In genomic region chr5:120793043-120793442, GRCm38 (mm10) we compare ENCODE assay signal across 10 mouse cellular contexts. TPM values are rescaled to one million over a fixed set of nuclear protein-coding genes. Genes with fewer than 3 reads are reported as not detected.
A peak's percentile ranks its signal among the peaks of the same experiment; 100 is the strongest.
DNase-seq lines count a peak whose midpoint lies in the region; ATAC-seq and TF ChIP-seq lines count a peak whose summit lies in the region.
"Had no signal": no experiment of that assay in that cellular context is flagged by ENCODE, and none has a peak within 500 bp of the region (broad histone marks: within the 10 kb centered on the region; RNA-seq: fewer than 3 reads in every experiment).

No protein-coding gene starts in this region.

- no peak overlapping the region for H3K27ac ChIP-seq in heart, postnatal 0 days (ENCODE audit: low read depth)
- no peak overlapping the region for H3K27ac ChIP-seq in heart, embryonic 11.5 days (ENCODE audit: low read depth, low read length)
- H3K27ac ChIP-seq: embryonic facial prominence, embryonic 12.5 days had no signal

- ATAC-seq in heart, postnatal 0 days (ENCODE audit: insufficient read depth, low read depth) = 0 out of 2 replicates have a peak, but pooled peaks have one; percentile 14
- no peak for ATAC-seq in heart, embryonic 11.5 days (replicated peaks; ENCODE audit: insufficient number of reproducible peaks, low FRiP score, low TSS enrichment)
- ATAC-seq in Patski = peak; percentile 23

- H3K36me3 ChIP-seq in heart, postnatal 0 days (replicated peaks; ENCODE audit: control insufficient read depth, insufficient read depth, low read length) = no peaks in the 10 kb centered on the region
- H3K36me3 ChIP-seq in heart, embryonic 11.5 days (ENCODE audit: control insufficient read depth, insufficient read depth, low read length) = no peaks in the 10 kb centered on the region
- H3K36me3 ChIP-seq: embryonic facial prominence, embryonic 12.5 days had no signal

- DNase-seq in heart, postnatal 0 days (ENCODE audit: low spot score) = no peak
- DNase-seq in A20 (ENCODE audit: low read depth, low spot score) = peak; percentile 53
- no peak for DNase-seq in Patski (ENCODE audit: low read depth, low spot score)
- peak; percentile 67 for DNase-seq in embryo, embryonic 10 days (ENCODE audit: low spot score)
- DNase-seq in layer of hippocampus, adult 11-12 months (ENCODE audit: low spot score) = peak; percentile 63
- peak; percentile 51 for DNase-seq in mesoderm, embryonic 11.5 days (ENCODE audit: low read depth, low spot score)
- peak; percentile 52 for DNase-seq in thymus, postnatal 14 days

- H3K27me3 ChIP-seq in heart, postnatal 0 days (ENCODE audit: control insufficient read depth, insufficient read depth, low read length) = 0 out of 2 replicates have a peak, but pooled peaks cover 3% of the 10 kb centered on the region
- 0 out of 2 replicates have a peak, but pooled peaks cover 2% of the 10 kb centered on the region for H3K27me3 ChIP-seq in heart, embryonic 11.5 days (ENCODE audit: control insufficient read depth, insufficient read depth, low read length)
- H3K27me3 ChIP-seq in Patski = no peaks in the 10 kb centered on the region
- H3K27me3 ChIP-seq: embryonic facial prominence, embryonic 12.5 days had no signal

- TF ChIP-seq EP300 in heart, postnatal 0 days (IDR thresholded peaks at IDR 0.05; ENCODE audit: low read depth) = no peak

- TF ChIP-seq CTCF in heart, postnatal 0 days (IDR thresholded peaks at IDR 0.05; ENCODE audit: low read depth) = peak; percentile 68
- TF ChIP-seq CTCF in Patski (IDR thresholded peaks at IDR 0.05) = peak; percentile 85

- no peaks in the 10 kb centered on the region for H3K9me3 ChIP-seq in heart, postnatal 0 days (replicated peaks; ENCODE audit: control insufficient read depth, low read length)
- H3K9me3 ChIP-seq in heart, embryonic 11.5 days (replicated peaks; ENCODE audit: control insufficient read depth, low read length) = no peaks in the 10 kb centered on the region
- H3K9me3 ChIP-seq: embryonic facial prominence, embryonic 12.5 days had no signal

- CTCF ChIA-PET in Patski (lab: Charles Lee) = interaction anchor here (1.1 to 1.4 kb wide), 3 partner anchors 43 to 63 kb away, joined by 3 to 4 read pairs (median 3); no protein-coding TSS in a partner anchor

- WGBS in heart, postnatal 0 days = 13% methylated on average over 2 of the region's 2 CpGs
- WGBS in heart, embryonic 11.5 days (ENCODE audit: insufficient replicate concordance) = 25% methylated on average over 2 of the region's 2 CpGs

- no peak overlapping the region for H3K4me2 ChIP-seq in heart, postnatal 0 days (ENCODE audit: low read depth, low read length)
- no peak overlapping the region for H3K4me2 ChIP-seq in heart, embryonic 11.5 days
- H3K4me2 ChIP-seq: embryonic facial prominence, embryonic 12.5 days had no signal

- in situ Hi-C loops in Patski (cut with MboI; ENCODE audit: low pct_unique_long_range_greater_than_20kb) = no loop called here

- POLR2A ChIA-PET in Patski (lab: Charles Lee) = no interaction called here

- H3K4me3 ChIP-seq in heart, postnatal 0 days (ENCODE audit: low read depth, low read length) = no peak overlapping the region
- no peak overlapping the region for H3K4me3 ChIP-seq in heart, embryonic 11.5 days (ENCODE audit: low read depth, low read length)
- H3K4me3 ChIP-seq: embryonic facial prominence, embryonic 12.5 days had no signal

- H3K4me1 ChIP-seq in heart, postnatal 0 days (ENCODE audit: control insufficient read depth, insufficient read depth) = no peaks in the 10 kb centered on the region
- H3K4me1 ChIP-seq in heart, embryonic 11.5 days (ENCODE audit: control insufficient read depth, insufficient read depth, low read length) = no peaks in the 10 kb centered on the region
- H3K4me1 ChIP-seq: embryonic facial prominence, embryonic 12.5 days had no signal

- H3K9ac ChIP-seq in heart, postnatal 0 days (replicated peaks; ENCODE audit: low read depth, low read length) = no peak overlapping the region
- H3K9ac ChIP-seq in heart, embryonic 11.5 days (ENCODE audit: low read depth, low read length) = no peak overlapping the region
- H3K9ac ChIP-seq: embryonic facial prominence, embryonic 12.5 days had no signal

RNA-seq across cellular contexts. Expression of gene Oas1e, which starts 2.3 kb away (rescaled TPM):
- not detected in 2 replicates for total RNA-seq in heart, postnatal 0 days (2014; rRNA removed; ENCODE audit: low replicate concordance)
- not detected in 2 replicates for polyA plus RNA-seq in heart, postnatal 0 days (2015; fragmentation: Nextera tagmentation; extraction: Ambion mirVana)
- polyA plus RNA-seq in heart, embryonic 11.5 days (2014; fragmentation: Nextera tagmentation; extraction: Ambion mirVana) = not detected in 2 replicates
- polyA plus RNA-seq in Patski (2021) = not detected
- total RNA-seq: left cerebral cortex, postnatal 10 days had no signal
- polyA plus RNA-seq: embryonic facial prominence, embryonic 12.5 days had no signal

RNA-seq across cellular contexts. Expression of gene Oas3, which starts 15.6 kb away (rescaled TPM):
- total RNA-seq in heart, postnatal 0 days (2014; rRNA removed; ENCODE audit: low replicate concordance) = 0.80 and 1.6 TPM in 2 replicates
- polyA plus RNA-seq in heart, postnatal 0 days (2015; fragmentation: Nextera tagmentation; extraction: Ambion mirVana) = 0.18 and 0.26 TPM in 2 replicates
- polyA plus RNA-seq in heart, embryonic 11.5 days (2014; fragmentation: Nextera tagmentation; extraction: Ambion mirVana) = 0.09 and 0.11 TPM in 2 replicates
- 0.04 TPM for polyA plus RNA-seq in Patski (2021)

RNA-seq across cellular contexts. Expression of gene Oas1c, which starts 19.3 kb away (rescaled TPM):
- total RNA-seq in heart, postnatal 0 days (2014; rRNA removed; ENCODE audit: low replicate concordance) = 0.34 and 1.6 TPM in 2 replicates
- polyA plus RNA-seq in heart, postnatal 0 days (2015; fragmentation: Nextera tagmentation; extraction: Ambion mirVana) = 0.83 and 0.92 TPM in 2 replicates
- 0.49 and 0.54 TPM in 2 replicates for polyA plus RNA-seq in heart, embryonic 11.5 days (2014; fragmentation: Nextera tagmentation; extraction: Ambion mirVana)
- polyA plus RNA-seq in Patski (2021) = 1.9 TPM

RNA-seq across cellular contexts. Expression of gene Oas2, which starts 43.4 kb away (rescaled TPM):
- 1.1 TPM in 1 of 2 replicates, not detected in the other for total RNA-seq in heart, postnatal 0 days (2014; rRNA removed; ENCODE audit: low replicate concordance)
- 0.15 and 0.25 TPM in 2 replicates for polyA plus RNA-seq in heart, postnatal 0 days (2015; fragmentation: Nextera tagmentation; extraction: Ambion mirVana)
- 0.07 and 0.13 TPM in 2 replicates for polyA plus RNA-seq in heart, embryonic 11.5 days (2014; fragmentation: Nextera tagmentation; extraction: Ambion mirVana)
- not detected for polyA plus RNA-seq in Patski (2021)

RNA-seq across cellular contexts. Expression of gene Oas1f, which starts 54.1 kb away (rescaled TPM):
- total RNA-seq in heart, postnatal 0 days (2014; rRNA removed; ENCODE audit: low replicate concordance) = not detected in 2 replicates
- not detected in 2 replicates for polyA plus RNA-seq in heart, postnatal 0 days (2015; fragmentation: Nextera tagmentation; extraction: Ambion mirVana)
- not detected in 2 replicates for polyA plus RNA-seq in heart, embryonic 11.5 days (2014; fragmentation: Nextera tagmentation; extraction: Ambion mirVana)
- polyA plus RNA-seq in Patski (2021) = not detected
- total RNA-seq: left cerebral cortex, postnatal 10 days had no signal
- polyA plus RNA-seq: embryonic facial prominence, embryonic 12.5 days had no signal

Comparison
In these comparisons a context has a peak if more than half of its experiments do, and no peak if none do; other contexts are left out.
1. DNase-seq: peak in A20 (single experiment), embryo, embryonic 10 days (single experiment), layer of hippocampus, adult 11-12 months (single experiment), mesoderm, embryonic 11.5 days (single experiment) and thymus, postnatal 14 days (single experiment); none in heart, postnatal 0 days (single experiment) and Patski (single experiment).